12 mouse cellular contexts compared by ENCODE assay signal in the genomic region with DNA sequence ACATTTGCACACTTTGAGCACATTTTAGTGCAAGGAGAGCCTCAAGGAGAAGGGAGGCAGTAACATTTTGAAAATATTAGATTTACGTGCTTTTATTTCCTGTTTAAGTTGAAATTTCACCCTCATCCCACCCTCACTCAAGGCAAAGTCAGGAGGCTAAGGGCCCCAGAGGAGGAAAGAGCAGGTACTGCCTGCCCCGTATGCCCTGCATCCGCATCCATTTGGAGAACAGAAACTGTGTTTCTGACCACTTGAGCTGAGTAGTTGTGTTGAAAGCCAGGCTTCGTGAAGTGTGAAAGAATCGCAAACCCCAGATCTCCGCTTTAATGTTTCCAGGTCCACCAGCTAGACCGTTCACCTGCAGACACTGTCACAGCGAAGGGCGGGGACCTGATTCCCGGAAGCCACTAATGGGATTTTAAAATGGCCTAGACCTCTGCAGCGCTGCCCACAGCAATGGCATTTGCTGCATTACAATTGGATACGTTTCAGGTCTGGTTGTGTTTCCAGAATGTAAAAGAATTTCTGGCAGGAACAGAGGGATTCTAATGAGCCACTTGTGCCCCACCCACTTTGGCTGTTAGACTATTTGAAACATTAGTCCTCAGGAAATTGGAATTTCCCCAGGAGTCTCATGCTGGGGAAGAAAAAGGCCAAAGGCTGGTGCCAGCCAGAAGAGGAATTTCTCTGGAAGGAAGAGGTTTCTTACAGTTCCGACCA. TPM values are rescaled to one million over a fixed set of nuclear protein-coding genes. Genes with fewer than 3 reads are reported as not detected.
A peak's percentile ranks its signal among the peaks of the same experiment; 100 is the strongest.
DNase-seq lines count a peak whose midpoint lies in the region; ATAC-seq and TF ChIP-seq lines count a peak whose summit lies in the region.
"Had no signal": no experiment of that assay in that cellular context is flagged by ENCODE, and none has a peak within 500 bp of the region (broad histone marks: within the 10 kb centered on the region; RNA-seq: fewer than 3 reads in every experiment).

No protein-coding gene starts in this region.

- no peak overlapping the region for H3K4me2 ChIP-seq in forebrain, embryonic 14.5 days (ENCODE audit: low read length)
- H3K4me2 ChIP-seq in forebrain, embryonic 12.5 days = no peak overlapping the region
- no peak overlapping the region for H3K4me2 ChIP-seq in lung, embryonic 14.5 days
- H3K4me2 ChIP-seq in stomach, postnatal 0 days (replicated peaks; ENCODE audit: low read depth) = no peak overlapping the region
- H3K4me2 ChIP-seq: liver, embryonic 11.5 days; midbrain, embryonic 13.5 days had no signal

- no peaks in the 10 kb centered on the region for H3K36me3 ChIP-seq in forebrain, embryonic 14.5 days (ENCODE audit: control insufficient read depth, insufficient read depth, low read length)
- H3K36me3 ChIP-seq in forebrain, embryonic 12.5 days (replicated peaks) = no peaks in the 10 kb centered on the region
- no peaks in the 10 kb centered on the region for H3K36me3 ChIP-seq in lung, embryonic 14.5 days (ENCODE audit: insufficient read depth)
- no peaks in the 10 kb centered on the region for H3K36me3 ChIP-seq in stomach, postnatal 0 days (ENCODE audit: control insufficient read depth, insufficient read depth, low read length)
- H3K36me3 ChIP-seq: midbrain, embryonic 13.5 days had no signal

- no peaks in the 10 kb centered on the region for H3K4me1 ChIP-seq in forebrain, embryonic 14.5 days (ENCODE audit: control insufficient read depth, insufficient read depth, low read length)
- no peaks in the 10 kb centered on the region for H3K4me1 ChIP-seq in forebrain, embryonic 12.5 days
- no peaks in the 10 kb centered on the region for H3K4me1 ChIP-seq in lung, embryonic 14.5 days (ENCODE audit: insufficient read depth)
- no peaks in the 10 kb centered on the region for H3K4me1 ChIP-seq in stomach, postnatal 0 days (replicated peaks; ENCODE audit: control insufficient read depth, insufficient read depth)
- H3K4me1 ChIP-seq: midbrain, embryonic 13.5 days had no signal

- 65% methylated on average over 13 of the region's 13 CpGs for WGBS in forebrain, embryonic 14.5 days
- 78% methylated on average over 13 of the region's 13 CpGs for WGBS in forebrain, embryonic 12.5 days
- 68% methylated on average over 13 of the region's 13 CpGs for WGBS in lung, embryonic 14.5 days
- WGBS in stomach, postnatal 0 days = 76% methylated on average over 13 of the region's 13 CpGs

- no peaks in the 10 kb centered on the region for H3K9me3 ChIP-seq in forebrain, embryonic 14.5 days (replicated peaks; ENCODE audit: control insufficient read depth, low read length)
- H3K9me3 ChIP-seq in forebrain, embryonic 12.5 days = no peaks in the 10 kb centered on the region
- H3K9me3 ChIP-seq in lung, embryonic 14.5 days (ENCODE audit: low read depth, low read length) = no peaks in the 10 kb centered on the region
- H3K9me3 ChIP-seq in stomach, postnatal 0 days (ENCODE audit: control insufficient read depth, low read length) = no peaks in the 10 kb centered on the region
- H3K9me3 ChIP-seq: midbrain, embryonic 13.5 days had no signal

- no peak overlapping the region for H3K27ac ChIP-seq in forebrain, embryonic 14.5 days (ENCODE audit: low read depth, low read length)
- no peak overlapping the region for H3K27ac ChIP-seq in forebrain, embryonic 12.5 days
- no peak overlapping the region for H3K27ac ChIP-seq in lung, embryonic 14.5 days (ENCODE audit: low read depth)
- no peak overlapping the region for H3K27ac ChIP-seq in stomach, postnatal 0 days (replicated peaks)
- H3K27ac ChIP-seq: midbrain, embryonic 13.5 days had no signal

- TF ChIP-seq CTCF in lung, embryonic 14.5 days (IDR thresholded peaks at IDR 0.05; ENCODE audit: low read depth) = no peak
- no peak for TF ChIP-seq CTCF in stomach, postnatal 0 days (IDR thresholded peaks at IDR 0.05; ENCODE audit: low read depth)

- DNase-seq in forebrain, embryonic 14.5 days (ENCODE audit: low spot score) = peak; percentile 81
- DNase-seq in 3134 (ENCODE audit: extremely low read depth, insufficient read length, low spot score) (peak; percentile 69), adipocyte (ENCODE audit: low spot score) (peak; percentile 71)
- DNase-seq in lung, embryonic 14.5 days = peak; percentile 36
- no peak for DNase-seq in spleen, adult 12 weeks (ENCODE audit: low spot score)
- DNase-seq in stomach, postnatal 0 days (ENCODE audit: low spot score) = no peak
- DNase-seq in urinary bladder, postnatal 10 days (ENCODE audit: low spot score) = no peak
- DNase-seq: layer of hippocampus, adult 9-11 months; thymus, postnatal 14 days had no signal

- ATAC-seq in forebrain, embryonic 14.5 days = no peak
- ATAC-seq in forebrain, embryonic 12.5 days (ENCODE audit: low FRiP score) = no peak
- no peak for ATAC-seq in lung, embryonic 14.5 days (ENCODE audit: insufficient read depth)
- no peak for ATAC-seq in stomach, postnatal 0 days (ENCODE audit: low FRiP score, low TSS enrichment)
- ATAC-seq: midbrain, embryonic 13.5 days had no signal

- no peaks in the 10 kb centered on the region for H3K27me3 ChIP-seq in forebrain, embryonic 14.5 days (replicated peaks; ENCODE audit: control insufficient read depth, insufficient read depth, low read length)
- H3K27me3 ChIP-seq in forebrain, embryonic 12.5 days = no peaks in the 10 kb centered on the region
- H3K27me3 ChIP-seq in lung, embryonic 14.5 days (ENCODE audit: insufficient read depth, low read length) = no peaks in the 10 kb centered on the region
- no peaks in the 10 kb centered on the region for H3K27me3 ChIP-seq in stomach, postnatal 0 days (ENCODE audit: control insufficient read depth, insufficient read depth, low read length)
- H3K27me3 ChIP-seq: midbrain, embryonic 13.5 days had no signal

- no peak for TF ChIP-seq EP300 in stomach, postnatal 0 days (optimal IDR thresholded peaks at IDR 0.05)

- H3K4me3 ChIP-seq in forebrain, embryonic 14.5 days (ENCODE audit: low read depth, low read length) = no peak overlapping the region
- H3K4me3 ChIP-seq in forebrain, embryonic 12.5 days (replicated peaks) = no peak overlapping the region
- no peak overlapping the region for H3K4me3 ChIP-seq in lung, embryonic 14.5 days (ENCODE audit: low read depth, low read length)
- H3K4me3 ChIP-seq in stomach, postnatal 0 days (ENCODE audit: low read depth, low read length) = no peak overlapping the region
- H3K4me3 ChIP-seq: midbrain, embryonic 13.5 days had no signal

- H3K9ac ChIP-seq in forebrain, embryonic 14.5 days (ENCODE audit: low read length) = no peak overlapping the region
- no peak overlapping the region for H3K9ac ChIP-seq in forebrain, embryonic 12.5 days
- H3K9ac ChIP-seq in lung, embryonic 14.5 days = no peak overlapping the region
- H3K9ac ChIP-seq in stomach, postnatal 0 days (ENCODE audit: low read length) = no peak overlapping the region
- H3K9ac ChIP-seq: midbrain, embryonic 13.5 days had no signal

RNA-seq across cellular contexts. Expression of a gene that starts 11.1 kb away (rescaled TPM):
- polyA plus RNA-seq in forebrain, embryonic 14.5 days (2014; fragmentation: Nextera tagmentation; extraction: Ambion mirVana) = not detected in 2 replicates
- not detected in 2 replicates for polyA plus RNA-seq in forebrain, embryonic 12.5 days (2016; fragmentation: Nextera tagmentation; extraction: Ambion mirVana)
- 2.5 and 3.0 TPM in 2 replicates for polyA plus RNA-seq in lung, embryonic 14.5 days (2014; fragmentation: Nextera tagmentation; extraction: Ambion mirVana)
- polyA plus RNA-seq in stomach, postnatal 0 days (2015; fragmentation: Nextera tagmentation; extraction: Ambion mirVana) = 10.2 and 10.4 TPM in 2 replicates
- polyA plus RNA-seq: midbrain, embryonic 13.5 days had no signal

Comparison
In these comparisons a context has a peak if more than half of its experiments do, and no peak if none do; other contexts are left out.
1. DNase-seq: peak in forebrain, embryonic 14.5 days (single experiment), 3134 (single experiment), adipocyte (single experiment) and lung, embryonic 14.5 days (single experiment); none in spleen, adult 12 weeks (single experiment), stomach, postnatal 0 days (single experiment) and urinary bladder, postnatal 10 days (single experiment).